Mouse (Mus musculus) neural tube, embryonic 13.5 days (tissue): ENCODE results near the gene Il31. TPM values are rescaled to one million over a fixed set of nuclear protein-coding genes. Genes with fewer than 3 reads are reported as not detected.
A peak's percentile ranks its signal among the peaks of the same experiment; 100 is the strongest.

Experiments used
- ATAC-seq: fragments of 200-750 bp; cut with Nextera tagmentation; 2 replicates; pipeline ENCODE4 v1.8.0; 2017; ENCODE audit warnings: low read depth, mild to moderate bottlenecking, moderate TSS enrichment, moderate library complexity
- H3K27ac ChIP-seq: fragments of 300-500 bp; sonication (generic); replicated peaks from 2 replicates; pipeline ENCODE4 v1.5.1; 2015; ENCODE audit warnings: moderate library complexity, mild to moderate bottlenecking, inconsistent platforms
- H3K27me3 ChIP-seq: fragments of 300-500 bp; sonication (generic); 2 replicates; pipeline ENCODE4 v1.6.1; 2015; ENCODE audit warnings: mild to moderate bottlenecking, inconsistent platforms
- H3K36me3 ChIP-seq: fragments of 300-500 bp; sonication (generic); 2 replicates; pipeline ENCODE4 v1.6.1; 2015; ENCODE audit warnings: mild to moderate bottlenecking, inconsistent platforms
- H3K4me1 ChIP-seq: fragments of 300-500 bp; sonication (generic); replicated peaks from 2 replicates; pipeline ENCODE4 v1.6.1; 2015; ENCODE audit warnings: inconsistent platforms
- H3K4me2 ChIP-seq: fragments of 300-500 bp; sonication (generic); 2 replicates; pipeline ENCODE4 v1.6.1; 2015; ENCODE audit warnings: inconsistent platforms, mild to moderate bottlenecking, moderate library complexity
- H3K4me3 ChIP-seq: fragments of 300-500 bp; sonication (generic); 2 replicates; pipeline ENCODE4 v1.5.1; 2015; ENCODE audit warnings: mild to moderate bottlenecking, inconsistent platforms
- H3K9ac ChIP-seq: fragments of 300-500 bp; sonication (generic); 2 replicates; pipeline ENCODE4 v1.6.1; 2015; ENCODE audit warnings: moderate library complexity, mild to moderate bottlenecking, inconsistent platforms
- H3K9me3 ChIP-seq: fragments of 300-500 bp; sonication (generic); 2 replicates; pipeline ENCODE4 v1.6.1; 2016; ENCODE audit warnings: inconsistent platforms
- WGBS: fragments of 180-500 bp; shearing (Covaris S2); methylation state at CpG from one replicate; pipeline ENCODE4 v1.1.7; 2015; 5-methylcytosine and 5-hydroxymethylcytosine counted together
- microRNA-seq: library from miRNA; unstranded; fragments of <30 nt; microRNA quantifications from one replicate; pipeline ENCODE4, GENCODE M21; 2016
- polyA plus RNA-seq: library from polyadenylated mRNA; unstranded; fragments of >200 nt; fragmentation: Nextera tagmentation; extraction: Ambion mirVana; gene quantifications from 2 replicates; pipeline ENCODE4 v1.2.1, GENCODE M21; 2015

The Il31 gene
- polyA plus RNA-seq, 1 experiment from 2014 or later = not detected

GRCm38 (mm10) chr5:123431524-123432304 is 57.6 kb downstream of the Il31 start:
- 68% methylated on average over 13 of the region's 13 CpGs for WGBS
- H3K9me3 ChIP-seq = no peaks in the 10 kb centered on the region
- H3K36me3 ChIP-seq = no peaks in the 10 kb centered on the region
- no peaks in the 10 kb centered on the region for H3K27me3 ChIP-seq
- peaks cover 27% of the 10 kb centered on the region for H3K4me1 ChIP-seq
- H3K4me3 ChIP-seq = no peak overlapping the region
- no peak overlapping the region for H3K4me2 ChIP-seq
- no peak for ATAC-seq
- peak overlapping the region; percentile 35; the same call in 1 of the 2 replicates for H3K27ac ChIP-seq
- no peak overlapping the region for H3K9ac ChIP-seq

Small RNA genes lying within 50 kb of the gene (microRNA-seq; reads per million reads assigned to microRNA genes)
- 1.0 reads per million for gene Mir7647

Other genes with a start within 250 kb of the Il31 start
- 1.8 and 2.4 TPM in 2 replicates for gene Wdr66, start 237.4 kb downstream of the Il31 start, polyA plus RNA-seq
- 47.4 and 52.6 TPM in 2 replicates for gene Bcl7a, start 145.7 kb downstream of the Il31 start, polyA plus RNA-seq
- 23.5 and 28.4 TPM in 2 replicates for gene Mlxip, start 94.7 kb downstream of the Il31 start, polyA plus RNA-seq
- 0.10 TPM in 1 of 2 replicates, not detected in the other for gene Lrrc43, start 184 bp downstream of the Il31 start, polyA plus RNA-seq
- gene B3gnt4, start 21.0 kb upstream of the Il31 start, polyA plus RNA-seq = 1.3 and 1.5 TPM in 2 replicates
- 128 and 137 TPM in 2 replicates for gene Diablo, start 34.7 kb upstream of the Il31 start, polyA plus RNA-seq
- 10.4 and 21.5 TPM in 2 replicates for gene Gm49027, start 36.0 kb upstream of the Il31 start, polyA plus RNA-seq
- gene Vps33a, start 83.5 kb upstream of the Il31 start, polyA plus RNA-seq = 43.0 and 45.4 TPM in 2 replicates
- 67.0 and 74.3 TPM in 2 replicates for gene Clip1, start 195.1 kb upstream of the Il31 start, polyA plus RNA-seq
- gene Zcchc8, start 231.6 kb upstream of the Il31 start, polyA plus RNA-seq = 71.8 and 72.0 TPM in 2 replicates